Mouse (Mus musculus) ovary, postnatal 14 days (tissue): ENCODE measurements around the gene Hoxd11.
A peak's percentile ranks its signal among the peaks of the same experiment; 100 is the strongest.

ENCODE experiments used
- DNase-seq: peaks from one replicate; pipeline ENCODE4 v3.0.0; 2022; ENCODE audit warnings: low spot score

Gene Hoxd11

GRCm38 (mm10) chr2:74681594-74682531 lies 2.5 kb downstream of the Hoxd11 start:
- DNase-seq: no peak

DNA sequence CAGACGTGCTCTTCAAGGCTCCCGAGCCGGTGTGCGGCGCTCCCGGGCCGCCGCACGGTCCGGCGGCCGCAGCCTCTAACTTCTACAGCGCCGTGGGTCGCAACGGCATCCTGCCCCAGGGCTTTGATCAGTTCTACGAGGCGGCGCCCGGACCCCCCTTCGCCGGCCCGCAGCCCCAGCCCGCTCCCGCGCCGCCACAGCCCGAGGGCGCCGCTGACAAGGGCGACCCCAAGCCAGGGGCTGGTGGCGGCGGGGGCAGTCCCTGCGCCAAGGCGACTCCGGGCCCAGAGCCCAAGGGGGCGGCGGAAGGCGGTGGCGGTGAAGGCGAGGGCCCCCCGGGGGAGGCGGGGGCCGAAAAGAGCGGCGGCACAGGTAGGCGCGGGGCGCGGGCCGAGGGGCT lies 3.4 kb downstream of the Hoxd11 start:
- no peak for DNase-seq

- DNase-seq: no peak
Measured at GRCm38 (mm10) chr2:74683471-74683951, 4.2 kb downstream of the Hoxd11 start.

DNA sequence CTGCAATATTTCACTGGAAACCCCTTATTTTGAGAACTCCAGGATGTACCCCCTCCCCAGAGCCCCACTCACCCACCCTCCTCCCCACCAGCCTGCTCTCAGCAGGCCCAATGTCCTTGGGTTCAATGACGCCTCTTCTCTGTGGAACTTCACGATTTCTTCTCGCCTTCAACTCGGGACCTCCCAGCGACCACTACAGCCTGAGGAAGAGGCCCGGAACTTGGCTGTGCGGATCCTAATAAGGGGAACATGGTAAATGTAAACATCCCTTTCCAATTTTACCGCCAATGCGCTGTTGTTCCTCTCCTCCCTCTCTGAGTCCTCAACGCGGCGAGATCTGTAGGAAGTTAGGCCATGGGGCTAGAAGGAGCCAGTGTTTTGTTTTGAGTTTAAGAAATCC lies 4.7 kb downstream of the Hoxd11 start:
- DNase-seq: no peak

- no peak for DNase-seq
Measured at GRCm38 (mm10) chr2:74685059-74685603, 5.8 kb downstream of the Hoxd11 start.

DNA sequence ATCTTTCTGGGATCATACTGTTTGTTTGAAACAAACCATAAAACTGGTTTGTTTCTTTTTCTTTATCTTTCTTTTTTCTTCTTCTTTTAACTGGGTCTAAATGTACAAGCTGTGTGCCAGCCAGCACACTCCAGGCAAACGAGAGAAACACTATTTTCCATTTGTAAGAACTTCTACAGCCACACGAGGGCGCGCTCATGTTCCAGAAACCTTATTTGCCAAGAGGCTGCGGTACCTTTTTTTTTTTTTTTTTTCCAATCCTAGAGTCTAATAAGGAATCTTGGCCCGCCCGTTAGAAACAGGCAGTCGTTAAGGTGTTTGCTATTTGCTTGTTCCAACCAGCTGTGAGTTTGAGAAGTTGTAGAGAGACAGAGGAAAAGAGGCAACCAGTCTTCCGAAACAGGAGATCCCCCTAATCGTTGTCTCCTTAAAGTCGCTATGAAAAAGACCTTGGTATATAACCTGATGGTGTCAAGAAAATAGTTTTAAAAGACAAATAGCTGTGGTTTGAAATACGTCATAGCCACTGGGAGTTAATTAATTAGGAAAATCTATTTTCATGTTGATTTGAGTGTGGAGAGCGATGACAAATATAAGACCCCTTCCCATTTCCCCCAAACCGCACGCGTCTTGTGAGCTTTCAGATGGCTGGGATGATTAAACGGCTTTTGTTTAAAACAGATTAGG lies 7.1 kb downstream of the Hoxd11 start:
- DNase-seq: no peak

GRCm38 (mm10) chr2:74686988-74687697 lies 7.8 kb downstream of the Hoxd11 start:
- no peak for DNase-seq

DNA sequence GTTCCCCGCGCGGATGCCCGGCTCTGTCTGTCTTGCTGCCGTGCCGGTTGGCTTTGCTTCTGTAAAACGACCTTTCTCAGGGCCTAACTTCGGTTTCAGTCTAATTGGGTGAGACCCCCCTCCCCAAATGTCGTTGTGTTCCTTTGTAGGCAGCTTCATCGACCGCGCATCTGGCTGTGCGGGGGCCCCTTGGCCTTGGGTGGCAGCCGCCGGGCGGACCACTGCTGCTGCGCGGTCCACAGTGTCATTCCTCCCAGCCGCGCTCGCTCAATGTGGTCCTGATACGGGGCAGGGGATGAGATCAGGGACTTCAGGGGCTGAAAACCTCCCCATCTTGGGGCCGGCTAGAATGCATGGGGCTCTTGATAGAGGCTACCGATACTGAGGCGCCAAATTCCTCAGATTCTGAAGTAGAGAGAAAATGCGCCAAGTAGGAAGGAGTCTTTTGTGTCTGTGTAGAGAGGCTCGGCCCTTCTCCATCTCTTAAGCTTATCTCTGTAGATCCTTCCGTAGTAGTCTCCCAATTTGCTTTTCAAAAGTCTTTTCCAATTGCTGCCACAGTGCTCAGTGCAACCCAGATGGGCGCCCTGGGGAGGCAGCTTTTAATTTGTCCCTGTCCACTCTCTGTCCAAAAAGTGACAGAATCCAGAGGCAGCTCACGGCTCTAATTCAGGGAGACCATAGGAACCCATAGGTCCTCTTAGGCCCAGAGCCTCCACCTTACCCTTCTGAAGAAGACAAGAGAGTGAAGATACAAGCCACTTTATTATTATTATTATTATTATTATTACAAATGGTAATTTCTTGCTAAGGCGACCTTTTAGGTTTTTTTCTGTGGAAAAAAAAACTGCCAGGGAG lies 8.6 kb downstream of the Hoxd11 start:
- no peak for DNase-seq

DNA sequence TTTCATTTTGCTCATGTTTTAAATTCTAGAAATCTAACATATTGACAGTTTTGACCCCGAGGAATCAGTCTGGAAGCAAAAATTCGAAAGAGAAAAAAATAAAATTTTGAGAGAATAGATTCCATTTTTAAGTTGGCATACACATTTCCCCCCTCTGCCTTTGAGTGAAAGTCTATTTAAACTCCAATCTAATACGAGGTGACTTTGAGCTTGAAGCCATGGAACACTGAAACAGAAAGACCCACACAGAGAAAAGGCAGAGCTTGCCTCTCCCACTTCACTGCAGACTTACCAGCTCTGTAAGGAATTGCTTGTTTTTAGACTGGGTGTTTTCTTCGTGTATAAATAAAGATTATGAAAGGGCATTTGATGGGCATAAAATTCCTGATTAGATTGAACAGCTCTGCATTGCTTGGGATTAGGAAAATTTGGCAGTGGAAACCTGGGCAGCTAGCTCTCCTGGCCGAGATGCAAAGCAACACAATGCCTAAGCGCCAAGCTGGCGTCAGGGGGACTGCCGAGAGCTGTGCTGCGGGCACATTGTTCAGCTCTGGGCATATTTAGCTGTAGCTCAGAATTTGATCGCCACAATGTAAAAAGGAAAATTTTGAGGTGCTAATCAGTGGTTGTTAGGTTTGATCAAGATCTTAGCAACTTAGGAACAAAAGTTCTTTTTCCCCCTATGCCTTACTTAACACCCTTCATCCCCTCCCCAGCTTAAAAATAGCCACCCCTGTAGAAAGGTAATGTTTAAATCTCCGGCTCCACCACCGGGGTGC lies 9.6 kb downstream of the Hoxd11 start:
- no peak for DNase-seq

GRCm38 (mm10) chr2:74689574-74690337 lies 10.4 kb downstream of the Hoxd11 start:
- DNase-seq: no peak

- no peak for DNase-seq
Measured at GRCm38 (mm10) chr2:74690338-74690716, 11.0 kb downstream of the Hoxd11 start.

GRCm38 (mm10) chr2:74691022-74691951 lies 11.9 kb downstream of the Hoxd11 start, which contains the start of gene Hoxd10:
TSS of gene Hoxd10 (plus strand) at chr2:74691924.
- peak; percentile 60 for DNase-seq

- no peak for DNase-seq
Measured at GRCm38 (mm10) chr2:74691995-74692807, 12.8 kb downstream of the Hoxd11 start.

GRCm38 (mm10) chr2:74692808-74693431 lies 13.6 kb downstream of the Hoxd11 start:
- no peak for DNase-seq

DNA sequence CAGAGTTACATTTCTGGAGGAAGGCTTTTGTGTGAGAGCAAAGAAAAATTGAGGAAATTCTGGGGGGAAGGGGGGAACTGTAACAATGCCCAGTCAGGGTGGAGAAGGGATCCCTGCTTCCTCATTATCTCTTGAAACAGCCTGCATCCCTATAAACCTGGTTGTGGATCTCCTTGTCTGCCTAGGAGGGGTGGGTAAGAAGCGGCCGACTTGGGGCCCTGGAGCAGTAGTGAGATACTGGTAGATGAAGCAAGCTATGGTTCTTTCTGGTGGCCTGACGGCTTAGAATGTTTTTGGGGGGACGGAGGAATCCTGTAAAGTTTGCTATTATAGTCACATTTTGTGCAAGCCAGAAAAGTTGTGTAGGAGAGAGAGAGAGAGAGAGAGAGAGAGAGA lies 14.1 kb downstream of the Hoxd11 start:
- no peak for DNase-seq

- DNase-seq: no peak
Measured at GRCm38 (mm10) chr2:74694066-74694465, 14.7 kb downstream of the Hoxd11 start.

GRCm38 (mm10) chr2:74695383-74695782 lies 16.0 kb downstream of the Hoxd11 start:
- DNase-seq: no peak
